Mouse (Mus musculus) megakaryocyte, embryonic 14.5 days (primary cell): Measurements from ENCODE around the gene Lgr5. TPM values are rescaled to one million over a fixed set of nuclear protein-coding genes. Genes with fewer than 3 reads are reported as not detected.

Experiments
- H3K27me3 ChIP-seq: replicated peaks from 2 replicates; pipeline ENCODE3; 2012; ENCODE audit warnings: inconsistent platforms
- H3K36me3 ChIP-seq: replicated peaks from 2 replicates; pipeline ENCODE3; 2012; ENCODE audit warnings: low read length, inconsistent platforms, mixed read lengths
- H3K4me1 ChIP-seq: 2 replicates; pipeline ENCODE4 v1.6.1; 2012; ENCODE audit warnings: inconsistent platforms
- H3K4me3 ChIP-seq: replicated peaks from 2 replicates; pipeline ENCODE3; 2012; ENCODE audit warnings: moderate library complexity, mild to moderate bottlenecking, inconsistent platforms
- H3K9me3 ChIP-seq: 2 replicates; pipeline ENCODE4 v1.6.1; 2012; ENCODE audit warnings: inconsistent platforms
- FLI1 ChIP-seq: IDR thresholded peaks from 2 replicates; pipeline ENCODE4 v1.6.1; 2012; ENCODE audit warnings: low read length, inconsistent platforms, mixed read lengths
- GATA1 ChIP-seq: IDR thresholded peaks from 3 replicates; pipeline ENCODE4 v1.6.1; 2012; ENCODE audit warnings: mixed read lengths, low read length, inconsistent platforms, borderline replicate concordance
- polyA plus RNA-seq: library from polyadenylated mRNA; stranded (reverse); fragments of >175 nt; gene quantifications from 2 replicates; pipeline ENCODE4 v1.2.3, GENCODE M21; 2012; ENCODE audit warnings: low replicate concordance; ENCODE audit not compliant: insufficient read depth

Gene Lgr5
- polyA plus RNA-seq, 1 experiment = not detected

DNA sequence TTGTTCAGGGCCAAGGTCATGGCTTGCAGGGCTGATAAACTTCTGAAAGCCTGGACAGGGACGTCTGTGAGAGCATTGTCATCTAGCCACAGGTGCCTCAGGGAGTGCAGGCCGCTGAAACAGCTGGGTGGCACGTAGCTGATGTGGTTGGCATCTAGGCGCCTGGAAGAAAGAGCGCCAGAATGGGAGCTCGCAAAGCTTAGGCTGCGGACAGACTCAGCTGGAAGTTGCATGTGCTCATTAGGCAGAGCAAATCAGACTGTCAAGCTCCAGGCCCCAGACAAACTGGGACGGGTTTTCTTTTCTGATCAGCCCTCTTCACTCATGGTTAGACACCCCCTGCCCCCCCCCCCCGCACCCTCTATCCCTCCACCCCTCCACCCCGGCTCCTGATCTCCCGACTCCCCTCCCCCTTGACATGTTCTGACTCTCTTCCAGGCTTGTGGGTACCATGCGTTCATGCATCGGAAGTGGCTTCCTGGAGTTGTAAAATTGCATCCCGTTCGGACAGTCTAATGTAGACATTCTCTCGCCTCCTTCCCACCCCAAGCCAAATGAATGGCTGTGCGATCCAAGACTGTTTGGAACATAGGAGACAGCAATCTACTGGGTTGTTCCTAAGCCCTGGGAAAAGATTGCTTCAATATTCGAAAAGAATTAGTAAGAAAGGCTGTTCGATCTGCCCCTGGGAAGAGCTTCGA is 109.0 kb downstream of the Lgr5 start:
- Histone ChIP-seq H3K36me3 (no peaks in the 10 kb centered on the region), H3K9me3 (no peaks in the 10 kb centered on the region; the same call in 1 of the 2 replicates), H3K27me3 (peaks cover 4% of the 10 kb centered on the region), H3K4me3 (peak overlapping the region; percentile 53), H3K4me1 (peaks cover 6% of the 10 kb centered on the region; the same call in 1 of the 2 replicates)
- TF ChIP-seq FLI1 (no peak), GATA1 (no peak)

DNA sequence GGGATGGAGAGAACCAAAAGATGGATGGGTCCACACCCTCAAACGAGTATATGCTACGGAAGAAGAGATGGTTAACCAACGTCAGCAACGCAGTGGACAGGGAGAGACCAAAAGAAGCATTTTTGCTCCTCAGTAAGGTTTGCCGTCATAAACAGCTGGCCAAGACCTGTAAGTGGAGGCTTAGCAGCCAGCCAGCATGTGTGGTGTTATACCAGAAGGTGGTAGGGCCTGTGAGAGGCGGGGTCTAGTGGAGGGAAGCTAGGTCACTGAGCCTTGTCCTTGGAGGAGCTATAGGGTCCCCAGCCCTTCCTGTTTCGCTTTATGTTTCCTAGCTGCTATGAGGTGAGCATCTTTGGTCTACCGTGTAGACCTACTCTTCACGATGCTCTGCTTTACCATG is 111.1 kb downstream of the Lgr5 start:
- no peaks in the 10 kb centered on the region for H3K36me3 ChIP-seq
- H3K27me3 ChIP-seq = peaks cover 4% of the 10 kb centered on the region
- no peaks in the 10 kb centered on the region; the same call in 1 of the 2 replicates for H3K9me3 ChIP-seq
- H3K4me3 ChIP-seq = no peak overlapping the region
- TF ChIP-seq GATA1 (no peak), FLI1 (no peak)
- H3K4me1 ChIP-seq = peaks cover 6% of the 10 kb centered on the region; the same call in 1 of the 2 replicates

DNA sequence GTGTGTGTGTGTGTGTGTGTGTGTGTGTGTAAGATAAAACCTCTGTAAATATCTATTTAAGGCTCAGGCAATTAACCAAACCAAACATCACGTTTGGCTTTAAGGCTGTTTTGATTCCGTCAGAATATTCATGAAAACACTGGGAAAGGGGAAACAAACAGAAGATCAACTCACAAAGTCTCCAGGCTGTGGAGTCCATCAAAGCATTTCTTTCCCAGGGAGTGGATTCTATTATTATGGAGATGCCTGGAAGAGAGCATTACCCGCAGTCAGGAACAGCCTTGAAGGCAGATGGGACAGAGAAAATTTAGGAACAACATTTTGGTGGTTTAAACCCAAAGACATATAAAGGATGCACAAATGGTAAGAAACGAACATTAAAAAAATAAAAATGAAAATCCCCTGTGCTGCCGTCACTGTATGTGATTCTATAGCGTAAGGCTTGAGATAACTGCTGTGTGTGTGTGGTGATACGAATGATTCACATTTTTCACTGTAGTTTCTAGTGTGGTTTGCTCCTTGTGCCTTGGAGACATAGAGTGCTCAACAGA is 112.5 kb downstream of the Lgr5 start:
- TF ChIP-seq GATA1 = no peak
- no peak for TF ChIP-seq FLI1
- Histone ChIP-seq H3K4me3 (no peak overlapping the region), H3K4me1 (peaks cover 6% of the 10 kb centered on the region; the same call in 1 of the 2 replicates), H3K36me3 (no peaks in the 10 kb centered on the region), H3K9me3 (no peaks in the 10 kb centered on the region; the same call in 1 of the 2 replicates), H3K27me3 (peaks cover 4% of the 10 kb centered on the region)

DNA sequence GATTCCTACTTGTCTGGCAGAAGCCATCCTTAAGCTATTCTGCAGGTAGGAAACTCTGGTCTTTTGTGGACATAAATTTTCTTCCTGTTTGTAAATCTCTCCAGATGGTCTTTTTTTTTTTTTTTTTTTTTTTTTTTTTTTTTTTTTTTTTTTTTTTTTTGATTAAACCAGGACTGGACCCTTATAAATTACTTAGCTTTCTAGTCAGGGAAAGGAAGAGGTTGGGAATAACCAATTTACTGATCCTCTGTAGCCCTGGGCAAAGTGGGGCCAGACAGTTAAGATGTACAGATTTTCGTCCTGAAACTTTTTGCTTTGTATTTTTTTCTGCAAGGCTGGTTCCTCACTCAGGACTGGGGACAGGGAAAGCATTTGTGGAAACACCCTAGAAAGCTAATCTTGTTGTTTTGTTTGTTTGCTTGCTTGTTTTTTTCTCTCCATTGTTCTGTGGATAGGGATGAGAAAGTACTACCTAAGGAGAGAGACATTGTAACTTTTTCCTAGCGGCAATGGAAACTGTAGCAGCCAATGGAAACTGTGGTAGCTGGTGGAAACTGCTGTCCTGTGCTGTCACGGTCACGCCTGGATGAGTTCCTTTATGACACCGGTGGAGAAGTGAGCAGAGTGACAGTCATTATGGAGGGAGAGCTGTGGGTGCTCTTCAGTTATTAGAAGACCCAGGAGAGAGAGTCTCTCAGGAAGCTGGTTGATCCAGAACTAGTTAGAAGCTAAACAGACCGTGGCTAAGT is 114.2 kb downstream of the Lgr5 start:
- Histone ChIP-seq H3K4me1 (peaks cover 2% of the 10 kb centered on the region; the same call in 1 of the 2 replicates), H3K4me3 (no peak overlapping the region), H3K36me3 (no peaks in the 10 kb centered on the region), H3K27me3 (peaks cover 7% of the 10 kb centered on the region), H3K9me3 (peaks cover 8% of the 10 kb centered on the region; the same call in 1 of the 2 replicates)
- TF ChIP-seq FLI1 = no peak
- no peak for TF ChIP-seq GATA1

DNA sequence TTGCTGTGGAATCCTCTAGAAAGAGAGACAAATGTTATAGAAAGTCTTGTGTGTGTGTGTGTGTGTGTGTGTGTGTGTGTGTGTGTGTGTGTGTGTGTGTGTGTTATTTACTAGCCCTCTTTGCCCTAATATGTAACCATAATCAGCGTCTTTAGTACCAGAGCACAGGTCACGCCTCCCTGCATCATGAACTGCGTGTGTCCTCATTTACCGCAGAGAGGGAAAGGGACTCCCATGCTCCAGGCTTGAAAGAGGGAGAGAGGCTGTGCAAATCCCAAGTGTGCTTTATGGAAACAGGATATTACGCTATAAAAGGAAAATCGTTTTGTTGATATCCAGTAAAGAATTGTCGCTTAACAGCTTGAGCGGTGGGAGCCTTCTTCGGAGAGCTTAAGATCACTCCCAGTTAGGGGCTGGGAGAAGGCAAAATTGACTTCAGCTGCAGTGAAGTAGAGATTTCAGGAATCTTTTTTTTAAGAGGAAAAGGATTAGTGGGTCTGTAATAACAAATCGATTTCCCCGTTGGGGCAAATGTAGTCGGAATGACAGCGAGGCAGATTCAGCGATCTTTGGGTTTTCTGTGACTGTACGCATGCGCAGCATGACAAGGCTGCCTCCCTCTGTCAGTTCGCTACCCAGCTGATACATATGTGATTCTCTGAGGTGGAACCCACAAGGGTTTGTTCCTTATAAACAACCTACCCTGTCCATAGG is 116.8 kb downstream of the Lgr5 start:
- H3K4me3 ChIP-seq = peak overlapping the region; percentile 77
- peaks cover 7% of the 10 kb centered on the region for H3K27me3 ChIP-seq
- no peaks in the 10 kb centered on the region for H3K4me1 ChIP-seq
- H3K9me3 ChIP-seq = peaks cover 8% of the 10 kb centered on the region; the same call in 1 of the 2 replicates
- no peaks in the 10 kb centered on the region for H3K36me3 ChIP-seq
- TF ChIP-seq GATA1 (no peak), FLI1 (no peak)

DNA sequence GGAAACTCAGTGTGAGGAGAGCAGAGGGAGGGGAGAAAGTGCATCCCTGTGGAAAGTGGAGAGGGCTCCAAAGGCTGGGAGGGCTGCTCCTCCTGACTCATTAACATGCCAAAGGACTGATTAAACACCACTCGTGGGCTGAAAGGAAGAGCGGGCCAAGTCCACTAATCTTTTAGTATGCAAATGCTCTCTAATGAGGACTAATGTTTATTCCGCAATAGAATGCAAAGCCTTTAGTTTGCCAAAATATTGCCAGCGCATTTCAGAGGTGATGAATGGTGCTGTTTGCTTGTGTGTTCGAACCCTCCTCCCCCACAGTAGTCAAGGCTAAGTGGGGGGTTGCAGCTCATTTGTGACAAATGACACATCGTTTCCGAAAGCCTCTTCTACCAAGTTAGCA is 118.5 kb downstream of the Lgr5 start:
- no peaks in the 10 kb centered on the region for H3K4me1 ChIP-seq
- H3K27me3 ChIP-seq = peaks cover 8% of the 10 kb centered on the region
- peaks cover 8% of the 10 kb centered on the region; the same call in 1 of the 2 replicates for H3K9me3 ChIP-seq
- H3K36me3 ChIP-seq = no peaks in the 10 kb centered on the region
- TF ChIP-seq FLI1 = no peak
- TF ChIP-seq GATA1 = no peak
- no peak overlapping the region for H3K4me3 ChIP-seq

DNA sequence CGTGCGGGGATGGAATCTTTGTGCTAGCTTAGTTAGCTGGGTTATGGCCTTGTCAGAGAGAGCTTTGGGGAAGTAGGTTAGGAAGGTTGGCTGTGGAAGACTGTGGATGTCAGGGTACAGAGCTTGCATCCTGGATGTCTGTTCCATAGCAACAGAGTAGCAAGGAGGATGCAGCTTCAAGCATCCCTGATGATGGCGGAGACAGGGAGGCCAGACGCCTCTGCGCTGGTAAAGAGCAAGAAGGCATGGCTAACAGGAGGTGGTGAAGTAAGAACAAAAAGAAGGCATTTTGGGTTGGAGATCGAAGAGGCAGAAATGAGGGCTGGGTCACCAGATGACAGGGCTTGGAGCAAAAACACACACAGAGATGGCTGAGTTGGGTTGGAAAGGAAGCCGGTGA is 118.9 kb downstream of the Lgr5 start:
- Histone ChIP-seq H3K27me3 (peaks cover 8% of the 10 kb centered on the region), H3K4me3 (no peak overlapping the region), H3K4me1 (no peaks in the 10 kb centered on the region), H3K36me3 (no peaks in the 10 kb centered on the region), H3K9me3 (peaks cover 11% of the 10 kb centered on the region; the same call in 1 of the 2 replicates)
- no peak for TF ChIP-seq FLI1
- TF ChIP-seq GATA1 = no peak

DNA sequence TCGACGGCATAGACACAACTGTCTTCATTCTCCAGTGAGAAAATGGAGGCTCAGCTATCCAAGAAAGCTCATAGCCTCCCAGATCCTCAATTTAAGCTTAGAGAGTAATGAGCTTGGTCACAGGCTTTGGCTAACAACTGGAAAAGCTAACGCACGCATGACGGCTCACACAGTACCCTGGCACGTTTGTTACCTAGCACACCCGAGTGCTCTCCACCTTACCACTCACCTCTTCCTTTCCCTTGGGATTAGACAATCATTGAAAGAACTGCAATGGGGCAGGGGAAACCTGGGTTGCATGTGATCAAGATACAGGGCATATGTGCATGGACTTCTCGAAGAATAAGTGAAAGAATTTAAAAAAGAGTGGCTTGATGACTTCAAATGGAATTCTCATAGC is 119.6 kb downstream of the Lgr5 start:
- H3K36me3 ChIP-seq = no peaks in the 10 kb centered on the region
- peaks cover 11% of the 10 kb centered on the region; the same call in 1 of the 2 replicates for H3K9me3 ChIP-seq
- H3K4me1 ChIP-seq = no peaks in the 10 kb centered on the region
- peaks cover 8% of the 10 kb centered on the region for H3K27me3 ChIP-seq
- TF ChIP-seq FLI1 (no peak), GATA1 (no peak)
- H3K4me3 ChIP-seq = no peak overlapping the region

DNA sequence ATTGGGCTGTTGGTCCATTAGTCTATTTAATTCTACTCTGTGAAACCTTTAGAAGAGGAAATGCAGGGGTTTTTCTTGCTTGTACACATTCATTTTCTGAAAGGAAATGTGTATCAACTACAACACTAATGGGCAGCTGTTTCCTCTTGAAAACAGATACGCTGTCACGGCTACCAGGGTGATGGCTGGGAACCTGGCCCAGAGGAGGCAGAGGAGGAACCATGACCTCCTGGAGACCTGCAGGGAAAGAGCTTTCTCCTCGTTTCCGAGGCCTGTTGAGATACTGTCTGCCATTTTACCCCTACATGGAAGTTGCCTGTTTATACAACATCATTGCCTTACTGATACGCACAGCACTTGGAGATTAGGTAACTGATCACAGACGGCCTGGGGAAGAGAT is 121.8 kb downstream of the Lgr5 start:
- TF ChIP-seq FLI1 = no peak
- no peak for TF ChIP-seq GATA1
- H3K4me3 ChIP-seq = no peak overlapping the region
- H3K4me1 ChIP-seq = no peaks in the 10 kb centered on the region
- H3K36me3 ChIP-seq = no peaks in the 10 kb centered on the region
- H3K9me3 ChIP-seq = peaks cover 11% of the 10 kb centered on the region; the same call in 1 of the 2 replicates
- peaks cover 8% of the 10 kb centered on the region for H3K27me3 ChIP-seq

DNA sequence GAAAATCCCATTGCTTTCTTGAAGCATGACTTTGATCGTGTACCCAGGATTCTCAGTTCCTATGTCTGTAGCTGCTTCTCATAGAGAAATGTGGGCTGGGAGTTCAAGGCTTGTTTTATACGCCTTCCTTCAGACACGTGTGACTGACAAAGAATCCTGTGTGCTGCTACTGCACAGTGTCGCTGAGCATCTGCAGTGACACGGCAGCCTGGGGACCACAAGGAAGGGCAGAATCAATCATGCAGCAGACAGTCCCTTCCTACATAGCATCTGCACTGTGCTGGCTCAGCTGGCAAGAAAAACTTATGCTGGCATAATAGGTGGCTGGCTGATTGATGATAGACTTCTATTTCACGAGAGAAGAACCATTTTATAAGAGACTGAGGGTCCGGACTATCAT is 122.5 kb downstream of the Lgr5 start:
- H3K9me3 ChIP-seq = peaks cover 11% of the 10 kb centered on the region; the same call in 1 of the 2 replicates
- no peak for TF ChIP-seq FLI1
- TF ChIP-seq GATA1 = no peak

More for the DNA sequence above, 122.5 kb downstream of the Lgr5 start:
- no peaks in the 10 kb centered on the region for H3K4me1 ChIP-seq
- H3K36me3 ChIP-seq = no peaks in the 10 kb centered on the region
- H3K27me3 ChIP-seq = peaks cover 7% of the 10 kb centered on the region
- H3K4me3 ChIP-seq = no peak overlapping the region
